Mouse (Mus musculus) frontal cortex, postnatal 10 days (tissue): Measurements from ENCODE around the gene Col6a6.
"Not testable (repeated sequence)": the region's sequence is repeated elsewhere in the genome, so short reads cannot be mapped to it uniquely, and the experiment has no call there.

Experiments used
- DNase-seq, 2 experiments: peaks; one replicate each; pipeline ENCODE4 v3.0.0; 2022; ENCODE audit warnings: low spot score in 2 of 2, mixed read lengths in 1 of 2

Gene Col6a6

DNA sequence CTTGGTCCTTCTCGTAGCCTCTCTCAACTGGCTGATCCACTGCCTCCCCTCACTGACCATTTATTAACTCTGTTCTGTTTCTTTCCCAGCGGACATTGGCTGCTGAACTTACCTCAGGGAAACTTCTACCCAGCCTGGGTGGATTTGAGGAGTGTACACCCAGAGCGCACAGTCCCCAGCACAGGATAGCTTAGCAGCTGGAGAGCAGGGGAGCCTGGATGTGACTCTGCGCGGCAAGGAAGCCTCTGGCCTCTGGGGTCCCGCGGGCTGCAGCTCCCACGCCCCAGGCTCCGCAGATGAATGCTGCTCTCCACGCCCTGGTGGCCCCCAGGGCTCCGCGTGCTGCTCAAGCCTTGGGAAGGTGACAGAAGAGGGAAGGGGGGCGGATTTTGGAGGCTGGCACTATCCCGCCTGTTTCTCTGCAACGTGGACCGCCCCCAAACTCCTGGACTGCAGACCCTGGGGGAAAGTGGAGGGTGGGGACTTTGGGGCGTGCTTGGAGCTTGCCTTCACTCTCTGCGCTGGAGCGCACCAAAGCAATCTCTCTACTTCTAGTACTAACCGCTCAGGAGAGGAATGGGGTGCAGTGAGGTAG, at the start of gene Col6a6:
Gene Col6a6 (minus strand): TSS at position 370 of the 595 bp plus-strand sequence.
- DNase-seq, result no peak

DNA sequence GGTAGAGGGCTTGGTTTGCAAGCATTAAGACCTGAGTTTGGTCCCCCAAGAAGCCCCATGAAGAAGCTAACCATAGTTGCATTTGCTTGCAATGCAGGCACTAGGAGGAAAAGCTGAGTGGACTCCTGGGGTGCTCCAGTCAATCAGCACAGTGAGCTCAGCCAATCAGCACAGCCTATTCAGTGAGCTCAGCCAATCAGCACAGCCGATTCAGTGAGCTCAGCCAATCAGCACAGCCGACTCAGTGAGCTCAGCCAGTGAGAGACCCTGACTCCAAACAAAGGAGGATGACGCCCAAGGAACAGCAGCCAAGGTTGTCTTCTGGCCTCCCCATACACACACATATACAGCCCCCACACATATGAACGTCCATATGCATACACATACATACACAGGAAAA, 48.2 kb upstream of the Col6a6 start:
- no peak for DNase-seq

DNA sequence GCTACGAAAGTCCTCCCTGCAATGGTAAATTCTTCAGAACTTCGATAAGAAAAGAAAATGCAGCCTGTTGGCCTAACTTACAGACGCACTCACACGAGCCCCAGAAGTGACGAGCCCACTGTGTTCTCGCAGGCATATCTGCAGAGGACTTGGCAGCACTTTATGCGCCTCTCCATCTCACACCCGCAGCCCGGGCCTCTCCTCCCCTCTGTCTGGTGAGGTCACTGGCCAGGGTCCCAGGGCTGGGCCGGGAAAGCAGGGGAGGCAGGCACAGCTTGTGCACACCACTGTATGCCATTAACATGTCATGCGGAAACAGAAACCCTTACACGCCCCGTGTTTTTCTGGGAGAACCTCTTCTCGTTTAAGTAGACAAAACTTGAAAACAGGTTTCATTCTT, 43.7 kb upstream of the Col6a6 start:
- DNase-seq, result no peak

DNA sequence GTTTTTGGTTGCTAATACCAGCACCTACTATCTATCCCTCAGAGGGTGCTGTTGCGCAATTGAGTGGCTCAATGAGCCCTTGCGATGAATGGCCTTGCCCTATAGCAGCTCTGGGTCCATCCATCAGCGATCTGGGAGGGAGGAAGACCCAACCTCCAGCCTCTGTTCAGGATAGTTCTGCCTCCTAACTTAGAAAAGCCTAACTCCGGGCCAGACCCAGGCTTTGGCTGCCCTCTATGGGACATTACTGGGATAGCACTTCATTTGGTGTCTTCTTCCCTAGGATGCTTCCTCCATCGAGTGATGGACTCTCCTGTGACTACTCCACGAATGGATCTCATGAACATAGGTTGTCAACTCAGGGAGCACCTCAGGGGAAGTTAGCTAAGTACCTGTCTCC, 29.8 kb upstream of the Col6a6 start:
- DNase-seq, result peak; percentile 22 to 64

DNA sequence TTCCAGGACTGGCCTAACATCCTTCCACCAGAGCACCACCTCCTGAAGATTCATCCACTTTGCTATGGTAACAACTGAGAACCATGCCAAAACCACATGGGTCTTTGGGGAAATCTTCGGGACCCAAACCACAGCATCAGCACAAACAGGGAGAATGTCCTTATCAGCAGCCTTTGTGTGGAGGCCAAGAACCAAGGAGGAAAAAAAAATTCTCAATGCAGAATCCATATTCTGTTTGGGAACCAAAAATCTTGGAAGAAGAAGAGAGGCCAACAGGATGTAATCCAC, 24.8 kb upstream of the Col6a6 start:
- no peak for DNase-seq

DNA sequence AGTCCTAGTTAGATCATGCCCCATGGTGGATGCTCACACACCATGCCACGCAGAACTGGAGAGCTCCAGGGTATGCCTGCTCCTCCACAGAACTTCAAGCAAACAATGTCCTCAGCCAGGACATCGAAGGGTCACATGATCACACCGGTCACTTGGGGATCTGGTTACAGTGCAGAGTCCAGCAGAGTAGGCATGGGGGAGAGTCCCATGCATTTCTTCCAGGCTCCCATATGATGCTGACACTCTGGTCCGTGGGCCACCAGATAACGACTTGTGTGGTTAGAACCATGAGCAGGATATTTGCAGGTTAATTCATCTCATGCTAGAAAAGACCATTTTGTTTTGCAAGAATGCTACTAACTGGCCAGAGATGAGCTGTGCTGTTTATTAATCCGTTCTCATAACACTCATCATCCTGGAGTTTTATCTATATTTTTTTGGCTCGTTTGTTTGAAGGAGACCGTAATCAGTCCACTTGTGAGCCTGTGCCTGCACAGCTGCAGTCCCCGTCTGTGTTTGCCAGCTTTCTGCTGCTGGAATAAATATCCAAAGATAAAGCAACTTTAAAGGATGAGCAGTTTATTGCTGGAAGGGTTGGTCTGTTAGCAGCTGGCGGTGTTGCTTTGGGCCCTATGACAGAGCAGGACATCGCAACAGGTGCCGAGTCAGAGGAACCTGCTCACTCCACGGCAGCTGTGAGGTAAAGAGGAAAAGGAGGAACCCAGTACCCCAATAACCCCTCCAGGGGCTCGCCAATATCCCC, 24.2 kb upstream of the Col6a6 start:
- no peak for DNase-seq

DNA sequence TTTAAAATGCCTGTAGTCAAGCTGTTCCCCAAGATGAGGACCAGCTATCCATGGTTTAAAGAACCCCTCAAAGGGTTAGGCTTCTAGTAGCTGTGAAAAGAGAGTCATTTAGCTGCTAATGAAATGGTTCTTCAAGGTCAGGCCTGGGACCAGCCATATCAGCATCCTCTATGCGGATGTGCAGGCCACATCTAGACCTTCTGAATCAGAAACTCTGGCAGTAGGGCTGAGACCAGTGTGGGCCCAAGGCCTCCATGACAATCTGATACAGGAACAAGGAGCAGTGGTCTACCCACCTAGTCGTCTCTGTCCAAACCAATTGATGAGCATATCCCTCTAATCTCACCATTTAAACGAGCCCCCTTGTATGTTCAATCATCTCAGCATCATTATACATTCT, 23.1 kb upstream of the Col6a6 start:
- no peak for DNase-seq

DNA sequence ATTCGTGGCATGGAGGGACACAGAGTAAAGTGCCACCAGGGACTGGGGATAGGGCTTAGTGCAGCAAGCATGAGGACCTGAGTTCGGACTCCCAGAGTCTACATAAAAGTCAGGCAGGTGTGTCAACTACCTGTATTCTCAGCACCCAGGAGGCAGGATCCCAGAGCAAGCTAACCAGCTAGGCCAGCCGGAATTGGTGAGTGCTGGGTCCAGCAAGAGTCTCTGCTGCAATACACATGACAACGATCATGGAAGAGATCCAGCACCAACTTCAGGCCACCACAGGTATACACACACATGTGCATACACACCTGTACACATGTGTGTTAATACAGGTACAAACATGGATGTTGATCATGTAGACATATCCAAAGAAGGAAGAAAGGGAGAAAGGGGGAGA, 20.4 kb upstream of the Col6a6 start:
- no peak for DNase-seq

DNA sequence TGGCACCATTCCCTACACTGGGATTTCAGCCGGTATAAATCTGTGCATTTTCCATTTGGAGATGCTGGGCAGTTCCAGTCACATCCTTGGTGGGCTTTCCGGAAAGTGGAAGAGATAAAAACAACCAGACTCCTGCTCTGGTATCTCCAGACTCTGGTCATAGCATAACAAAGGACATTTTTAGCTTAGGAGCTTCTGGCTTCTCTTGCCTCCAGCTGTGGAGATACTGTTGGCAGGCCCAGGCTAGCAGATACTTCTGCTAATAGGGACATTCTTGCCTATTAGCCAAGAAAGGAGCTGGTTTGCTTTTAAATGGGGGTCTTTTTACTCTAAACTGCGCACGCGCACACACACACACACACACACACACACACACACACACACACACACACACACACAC, 19.3 kb upstream of the Col6a6 start:
- no peak for DNase-seq

DNA sequence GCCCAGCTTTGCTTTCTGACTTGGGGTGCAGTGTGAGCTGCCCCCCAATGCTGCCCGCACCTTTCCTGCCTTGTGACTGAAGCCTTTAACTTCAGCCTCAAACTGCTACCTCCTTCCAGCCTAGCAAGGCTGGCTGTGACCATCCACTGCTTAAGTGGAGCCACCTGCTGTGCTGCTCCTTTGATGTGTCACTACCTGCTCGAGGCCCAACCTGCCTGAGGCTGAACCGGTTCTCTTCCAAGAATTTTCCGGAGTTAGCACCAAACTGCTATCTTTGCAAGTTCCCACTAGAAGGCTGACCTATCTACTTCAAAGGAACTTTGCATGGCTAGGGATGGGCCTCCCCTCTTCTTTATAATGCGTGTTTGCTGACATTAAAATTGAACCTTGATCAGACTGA, 13.4 kb upstream of the Col6a6 start:
- not testable (repeated sequence) for DNase-seq

DNA sequence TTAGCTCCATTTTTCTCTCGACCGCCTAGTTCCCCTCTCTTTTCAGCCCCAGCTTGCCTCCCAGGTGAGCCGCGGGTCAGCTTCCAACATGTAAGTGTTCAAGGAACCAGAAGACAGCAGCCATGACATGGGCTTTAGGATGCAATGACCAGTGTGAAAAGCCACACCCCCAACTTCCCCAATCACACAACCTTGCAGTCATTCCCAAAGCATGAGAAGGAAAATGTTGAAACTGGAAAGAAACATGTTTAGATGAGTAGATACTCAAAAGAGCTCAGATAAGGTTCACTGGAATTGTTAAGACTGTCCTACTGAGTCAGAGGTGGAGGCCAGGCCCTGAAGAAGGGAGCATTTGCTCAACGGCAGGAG, 11.2 kb upstream of the Col6a6 start:
- no peak for DNase-seq

DNA sequence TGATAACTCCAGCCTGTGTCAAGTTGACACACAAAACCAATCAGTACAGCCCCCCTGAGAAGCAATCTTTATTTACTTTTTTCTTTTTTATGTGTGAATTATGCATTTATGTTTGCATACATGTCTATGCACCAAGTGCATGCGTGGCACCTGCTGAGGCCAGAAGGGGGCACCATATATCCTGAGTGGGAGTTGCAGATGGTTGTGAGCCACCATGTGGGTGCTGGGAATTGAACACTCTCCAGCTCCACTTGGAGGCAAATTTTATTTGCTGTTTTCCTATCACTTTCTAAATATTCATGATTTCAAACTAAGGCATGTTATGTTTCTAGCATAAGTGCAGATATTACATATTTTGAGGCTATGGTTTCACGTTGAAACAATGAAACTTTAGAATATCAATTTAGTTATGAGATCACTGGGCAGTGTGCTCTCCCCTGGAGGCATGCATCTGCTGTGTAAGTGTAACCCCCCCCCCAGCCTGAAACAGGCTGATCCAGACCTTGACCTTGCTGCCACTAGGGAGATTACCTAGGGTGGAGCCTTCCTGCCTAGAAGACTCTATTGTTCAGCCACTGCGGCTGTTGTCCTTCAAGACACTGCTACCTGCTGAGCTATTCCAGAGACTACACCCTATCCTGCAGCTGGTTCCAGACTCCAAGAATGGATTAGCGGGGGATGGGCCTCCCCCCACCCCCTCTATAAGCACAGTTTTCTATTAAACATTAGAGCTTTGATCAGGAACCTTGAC, 10.6 kb upstream of the Col6a6 start:
- no peak for DNase-seq

DNA sequence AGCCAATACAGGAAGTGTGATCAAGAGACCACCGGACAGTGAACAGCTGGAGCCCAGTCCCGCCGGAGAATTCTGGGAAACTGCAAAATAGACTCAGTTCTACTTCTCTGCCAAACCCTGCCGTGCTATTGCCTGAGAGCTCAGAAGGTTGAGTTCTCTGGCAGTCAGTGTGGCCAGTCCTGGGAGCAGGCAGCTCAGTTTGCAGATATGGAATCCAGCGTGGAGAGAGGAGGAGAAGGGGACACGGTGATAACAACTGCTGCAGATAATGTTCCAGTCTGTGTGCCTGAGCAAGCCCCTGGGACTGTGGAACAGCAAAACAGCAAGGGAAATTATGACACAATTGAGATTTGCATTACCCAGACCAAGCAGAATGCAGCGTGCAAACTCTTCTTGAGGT, 7.6 kb upstream of the Col6a6 start:
- DNase-seq, result no peak

DNA sequence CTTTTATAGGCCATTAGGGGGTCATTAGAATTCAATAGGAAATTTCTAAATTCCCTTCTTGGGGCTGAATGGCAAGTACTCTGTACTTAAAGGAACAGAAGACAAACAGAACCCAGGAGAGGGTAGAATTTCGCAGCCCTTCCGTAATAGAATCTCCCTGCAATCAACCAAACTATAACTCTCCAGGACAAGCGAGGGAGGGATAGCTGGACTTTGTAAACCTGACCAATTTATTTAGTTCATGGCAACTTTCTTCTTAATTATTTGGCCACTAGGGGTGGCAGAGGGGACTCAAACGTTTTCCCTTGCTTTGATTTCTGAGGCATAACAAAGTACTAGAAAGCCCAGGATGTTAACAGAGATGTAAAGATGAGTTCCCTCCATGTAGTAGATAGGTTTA, 6.8 kb upstream of the Col6a6 start:
- DNase-seq, result no peak

DNA sequence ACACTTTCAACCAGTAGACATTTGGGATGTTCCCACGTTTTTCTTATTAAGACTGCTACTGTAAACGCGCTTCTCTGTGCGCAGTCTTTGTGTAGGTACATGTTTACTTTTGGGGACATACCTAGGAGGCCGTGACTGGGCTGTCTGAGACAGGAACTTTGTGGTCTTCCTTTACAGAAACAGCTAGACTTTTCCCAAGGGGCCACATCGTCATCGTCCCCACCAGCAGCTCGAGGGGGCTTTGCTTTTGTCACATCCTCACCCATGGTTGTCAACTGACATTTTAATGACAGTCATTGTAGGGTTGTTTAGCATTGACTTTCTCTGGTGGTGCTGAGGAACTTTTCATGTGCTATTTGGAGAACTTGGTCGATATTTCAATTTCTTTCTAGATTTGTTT, 3.3 kb upstream of the Col6a6 start:
- no peak for DNase-seq

DNA sequence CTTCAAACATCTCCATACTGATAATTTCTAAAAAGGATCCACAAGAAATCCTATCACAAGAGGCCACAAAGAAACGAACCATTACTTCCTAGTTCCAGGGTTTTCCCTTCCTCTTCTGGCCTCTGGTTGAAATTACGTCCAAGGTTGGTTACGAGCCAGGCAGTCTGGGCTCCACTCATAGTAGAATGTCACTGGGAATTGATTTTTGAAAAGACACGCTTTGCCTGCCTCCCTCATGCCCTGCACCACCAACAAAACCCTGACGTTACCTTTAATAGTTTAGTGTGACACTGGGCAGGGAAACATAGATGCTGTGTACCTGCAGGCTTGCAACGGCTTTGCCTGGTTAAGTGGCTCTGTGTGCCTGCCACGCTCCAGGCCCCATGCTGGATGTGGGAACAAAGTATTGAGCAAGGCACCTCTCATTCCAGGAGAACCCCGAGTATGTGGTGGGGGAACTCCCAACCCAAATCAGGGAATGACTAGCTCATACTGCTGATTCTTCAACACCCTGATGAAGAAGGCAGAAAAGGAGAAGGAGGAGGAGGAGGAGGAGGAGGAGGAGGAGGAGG, 798 bp downstream of the Col6a6 start:
- no peak for DNase-seq

DNA sequence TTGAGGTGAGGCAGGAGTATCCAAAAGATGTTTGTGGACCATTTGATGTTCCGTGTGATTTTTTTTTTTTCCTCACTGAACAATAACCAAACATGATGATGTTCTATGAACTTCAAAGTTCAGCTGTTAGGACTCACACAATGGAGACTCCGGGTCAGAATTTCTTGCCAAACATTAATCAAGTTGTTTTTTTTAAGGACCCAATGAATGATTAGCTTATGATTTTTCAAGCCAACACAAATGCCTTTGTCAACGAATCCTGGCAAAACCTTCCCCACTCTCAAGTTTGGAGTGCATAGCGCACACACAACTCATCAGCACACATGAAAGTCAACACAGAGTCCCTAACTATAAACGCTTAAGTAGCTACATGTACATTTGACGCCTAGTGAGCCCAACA, 7.2 kb downstream of the Col6a6 start:
- DNase-seq, result no peak

DNA sequence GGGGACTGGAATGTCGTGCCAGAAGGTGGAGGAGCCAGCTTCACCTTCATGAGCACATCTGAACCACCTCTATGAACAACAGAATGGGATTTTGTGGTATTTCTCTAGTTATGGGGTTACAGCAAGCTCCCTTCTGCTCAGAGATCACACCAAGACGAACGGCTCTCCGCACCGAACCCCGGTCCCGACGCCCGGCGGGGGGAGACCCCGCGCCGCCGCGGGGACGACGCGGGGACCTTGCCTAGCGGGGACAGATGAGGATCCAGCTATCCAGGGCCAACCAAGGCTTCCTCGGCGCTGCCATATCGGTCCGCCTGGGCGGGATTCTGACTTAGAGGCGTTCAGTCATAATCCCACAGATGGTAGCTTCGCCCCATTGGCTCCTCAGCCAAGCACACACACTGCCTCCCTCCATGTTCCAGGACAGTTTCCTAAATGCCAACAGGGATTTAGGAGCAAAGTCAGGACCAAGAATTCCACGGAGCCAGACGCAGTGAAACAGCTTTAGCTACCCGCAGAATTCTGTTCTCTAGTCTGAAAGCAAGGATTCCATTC, 8.7 kb downstream of the Col6a6 start:
- DNase-seq, result no peak

DNA sequence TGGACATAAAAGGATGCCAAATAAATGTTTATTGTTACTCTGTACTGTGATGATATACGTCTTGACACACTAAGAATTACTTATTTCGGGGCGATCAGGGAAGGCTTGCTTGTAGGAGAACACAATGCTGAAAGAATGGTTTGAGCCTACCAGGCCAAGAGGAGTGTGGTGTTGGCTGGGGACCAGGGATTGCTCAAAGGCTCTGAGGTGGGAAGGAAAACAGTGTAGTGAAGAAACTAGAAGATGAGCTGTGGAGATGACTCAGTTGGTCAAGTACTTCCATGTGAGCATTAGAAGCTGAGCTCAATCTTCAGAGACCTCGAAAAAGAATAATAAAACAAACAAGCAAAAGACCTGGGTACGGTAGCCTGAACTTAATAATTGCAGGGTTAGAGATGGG, 13.5 kb downstream of the Col6a6 start:
- no peak for DNase-seq

DNA sequence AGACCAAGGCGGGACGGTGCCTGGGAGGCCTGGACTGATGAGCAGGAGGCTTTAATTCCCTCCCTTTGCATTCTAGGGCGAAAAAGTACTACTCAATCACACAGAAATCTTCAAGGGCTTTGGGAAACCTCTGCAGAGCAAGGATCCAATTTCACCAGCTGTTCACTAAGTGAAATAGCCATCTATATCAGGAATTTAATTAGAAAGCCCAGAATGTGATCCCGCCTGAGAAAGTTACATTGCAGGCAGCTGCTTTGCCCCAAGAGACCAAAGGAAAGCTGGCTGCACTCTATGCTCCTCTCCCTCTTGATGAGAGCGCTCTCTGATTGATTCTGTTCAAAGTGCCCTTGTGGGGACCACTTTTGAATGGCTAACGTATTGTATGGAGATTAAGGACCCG, 16.5 kb downstream of the Col6a6 start:
- no peak for DNase-seq

DNA sequence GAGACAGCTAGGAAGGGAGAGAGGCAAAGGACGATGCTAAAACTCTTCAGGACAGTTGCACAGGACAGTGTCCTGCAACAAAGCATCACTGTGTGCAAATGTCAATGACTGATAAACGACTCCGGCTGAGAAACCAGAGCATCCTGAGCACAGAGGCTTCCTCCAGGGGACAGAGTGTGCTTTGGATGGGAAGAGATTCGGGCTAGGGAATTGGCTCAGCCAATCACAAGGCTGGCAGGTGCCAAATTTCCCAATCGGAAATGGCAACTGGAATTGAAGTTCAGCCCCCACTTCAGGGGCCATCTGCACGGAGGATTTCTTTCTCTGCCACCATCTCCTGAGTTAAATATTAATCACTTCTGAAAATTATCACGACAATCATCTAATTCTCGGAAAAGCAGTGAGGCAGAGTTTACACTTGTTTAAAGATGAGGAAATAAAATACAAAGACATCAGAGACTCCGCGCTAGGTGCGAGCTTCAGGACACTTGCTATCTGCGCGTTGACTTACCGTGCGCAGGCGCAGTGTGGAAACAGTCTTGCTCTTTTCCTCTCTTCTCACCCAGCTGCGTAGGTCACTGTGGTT, 18.9 kb downstream of the Col6a6 start:
- DNase-seq, result no peak

DNA sequence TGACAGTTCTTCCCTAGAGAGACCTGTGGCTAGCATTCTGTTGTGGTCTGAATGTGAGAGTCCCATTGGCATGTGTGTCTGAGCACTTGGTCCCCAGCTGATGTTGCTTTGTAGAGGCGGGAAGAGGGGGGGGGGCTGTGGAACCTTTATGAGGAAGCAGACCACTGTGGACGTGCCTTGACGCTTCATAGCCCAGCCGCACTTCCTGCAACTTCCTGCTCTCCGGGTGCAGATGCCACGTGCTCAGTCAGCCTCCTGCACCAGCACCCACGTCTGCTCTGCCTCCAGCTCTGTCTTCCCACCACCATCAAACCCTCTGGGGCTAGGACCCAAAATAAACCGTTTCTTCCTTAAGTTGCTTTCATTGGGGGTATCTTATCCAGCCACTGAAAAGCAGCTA, 24.5 kb downstream of the Col6a6 start:
- no peak for DNase-seq
